Mouse (Mus musculus): ENCODE results near the gene 1700125H20Rik. TPM values are rescaled to one million over a fixed set of nuclear protein-coding genes. Genes with fewer than 3 reads are reported as not detected.

Gene 1700125H20Rik
- total and polyA plus RNA-seq, 3 experiments = 2.4 TPM; not detected in 2

DNA sequence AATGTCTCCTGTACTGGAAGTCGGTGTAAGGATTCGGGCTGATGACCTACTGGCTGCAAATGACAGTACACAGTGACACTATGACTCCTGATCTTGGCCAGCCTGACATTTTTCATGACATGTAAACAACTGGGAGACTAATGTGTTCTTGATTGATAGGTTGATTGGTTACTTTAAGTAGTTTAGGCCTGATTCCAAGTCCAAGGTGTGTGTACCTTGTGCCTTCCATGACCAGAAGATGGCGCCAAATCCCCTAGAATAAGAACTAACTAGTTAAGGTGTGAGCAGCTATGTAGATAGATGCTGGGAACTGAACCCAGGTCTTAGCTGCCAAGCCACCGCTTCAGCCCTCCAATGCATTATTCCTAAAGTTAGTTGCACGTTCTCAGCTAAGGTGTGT is 13.9 kb downstream of the 1700125H20Rik start:
- peak; percentile 44 for DNase-seq

DNA sequence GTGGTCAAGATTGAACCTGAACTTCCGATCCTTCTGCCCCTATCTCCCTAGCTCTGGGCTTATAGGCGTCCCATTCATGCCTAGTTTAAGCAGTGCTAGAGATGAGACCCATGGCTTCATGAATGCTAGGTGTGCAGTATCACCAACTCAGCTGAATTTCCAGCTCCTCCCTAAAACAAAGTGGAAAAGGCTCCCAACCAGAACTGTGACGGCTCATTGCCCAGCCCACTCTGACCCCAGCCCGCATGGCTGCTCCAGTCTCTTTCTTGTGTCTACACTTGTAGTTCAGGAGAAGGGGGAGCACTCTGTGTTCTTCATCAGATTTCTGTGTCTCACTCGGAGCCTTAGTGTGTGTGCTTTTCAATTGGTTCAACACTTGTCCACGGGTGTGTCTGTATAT is 14.6 kb downstream of the 1700125H20Rik start:
- DNase-seq = no peak

DNA sequence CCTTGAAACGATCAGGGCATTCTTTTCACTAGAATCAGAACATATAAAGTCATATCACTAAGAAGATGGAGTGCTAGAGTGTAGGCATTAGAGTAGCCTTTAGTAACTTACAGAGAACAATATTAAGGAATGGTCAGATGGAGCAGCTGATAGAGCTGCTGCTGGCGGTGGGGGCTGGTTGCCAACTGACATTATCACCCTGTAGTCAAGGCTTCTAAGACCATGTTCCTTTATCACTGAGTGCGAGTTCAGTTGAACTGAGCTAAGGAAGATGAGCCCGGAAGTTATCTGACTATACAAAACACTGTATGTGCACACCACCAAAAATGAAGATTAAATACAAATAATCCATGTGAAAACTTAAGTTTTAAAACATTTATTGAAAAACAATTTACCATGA is 18.9 kb downstream of the 1700125H20Rik start:
- no peak for DNase-seq

DNA sequence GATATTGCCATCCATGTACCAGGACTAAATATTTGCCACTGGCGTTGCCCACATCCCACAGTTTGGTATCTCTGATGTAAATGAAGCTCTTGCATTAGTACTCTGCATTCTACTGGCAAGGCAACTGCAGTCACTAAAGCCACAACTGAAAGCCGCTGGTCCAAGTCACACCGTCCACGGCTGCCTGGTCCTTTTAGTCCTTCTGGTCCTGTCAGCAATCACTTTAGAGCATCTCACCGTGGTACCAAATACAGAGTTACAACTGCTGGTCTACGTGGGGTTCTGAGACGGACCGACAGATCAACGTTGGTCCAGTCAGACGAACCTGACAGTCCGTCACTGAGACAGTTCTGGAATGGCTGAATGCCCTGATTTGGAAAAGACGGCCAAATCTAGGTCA is 20.5 kb downstream of the 1700125H20Rik start:
- no peak for DNase-seq

DNA sequence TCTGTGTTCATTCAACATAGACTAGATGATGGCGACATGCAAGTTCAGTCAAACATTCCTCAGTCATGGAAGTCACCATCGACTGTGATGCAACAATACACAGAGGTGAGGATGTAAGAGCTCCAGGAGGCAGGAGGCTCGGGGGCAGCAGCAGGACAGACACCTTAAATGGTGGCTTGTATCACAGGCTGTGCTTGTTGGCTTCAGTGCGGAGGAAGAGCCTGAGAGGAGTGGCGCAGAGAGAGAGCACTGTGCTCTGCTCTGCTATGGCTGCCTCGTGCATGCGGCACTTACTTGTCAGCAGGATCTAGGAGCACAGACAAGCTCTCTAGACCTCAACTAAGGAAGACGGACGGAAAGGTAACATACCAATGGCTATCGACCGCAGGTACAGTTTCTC is 24.0 kb downstream of the 1700125H20Rik start:
- DNase-seq = no peak

DNA sequence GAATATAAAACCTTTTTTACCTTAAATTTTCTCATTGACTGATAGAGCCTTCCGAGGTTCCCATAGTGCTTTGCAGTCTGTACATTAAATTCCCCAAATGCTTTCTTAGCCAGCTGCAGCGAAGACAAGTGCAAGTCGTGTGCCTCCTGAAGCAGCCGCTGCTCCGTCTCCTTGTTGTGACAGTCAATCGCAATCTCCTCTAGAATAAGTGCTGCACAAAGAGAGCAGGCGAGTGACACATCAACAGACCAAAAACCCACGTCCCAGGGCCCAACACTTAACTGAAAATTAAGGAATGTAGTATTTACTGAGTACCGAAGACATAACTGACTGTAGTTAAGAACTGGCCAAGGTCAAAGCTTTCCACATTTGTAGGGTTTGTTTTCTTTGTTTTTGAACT is 25.8 kb downstream of the 1700125H20Rik start:
- DNase-seq = no peak

DNA sequence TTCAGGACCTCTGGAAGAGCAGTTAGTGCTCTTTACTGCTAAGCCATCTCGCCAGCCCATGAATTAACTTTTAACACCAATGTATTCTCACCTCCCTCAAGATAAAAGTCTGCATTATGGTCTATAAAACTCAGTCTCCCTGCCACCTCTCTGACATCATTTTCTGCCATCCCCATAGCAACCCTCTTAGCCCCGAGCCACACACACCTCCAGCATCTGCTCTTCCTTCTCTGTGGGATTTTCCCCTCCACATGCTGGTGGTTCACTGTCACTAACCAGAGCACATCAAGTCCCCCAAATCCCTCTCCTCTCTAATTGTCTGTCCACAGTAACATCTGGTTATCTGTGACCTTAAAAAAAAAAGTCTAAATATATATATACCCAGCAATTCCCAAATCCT is 28.7 kb downstream of the 1700125H20Rik start:
- no peak for DNase-seq

DNA sequence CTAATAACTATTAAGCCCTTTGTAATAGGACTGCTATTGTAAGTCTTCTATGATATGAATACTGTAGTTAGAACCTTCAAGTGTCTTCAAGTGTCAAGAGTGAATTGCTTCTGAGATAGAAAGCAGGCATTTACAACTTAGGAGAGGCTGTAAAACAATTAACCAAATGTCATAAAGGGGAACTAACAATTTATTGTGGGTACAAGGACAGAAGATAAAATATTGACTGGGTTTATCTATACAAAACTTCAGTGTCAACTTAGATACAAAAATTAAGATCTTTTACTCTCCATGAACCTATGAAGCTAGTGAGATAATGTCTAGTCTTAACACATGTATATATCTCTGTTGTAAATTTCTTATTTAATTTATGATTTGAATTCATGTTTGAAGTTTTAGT is 36.0 kb downstream of the 1700125H20Rik start:
- DNase-seq = no peak

DNA sequence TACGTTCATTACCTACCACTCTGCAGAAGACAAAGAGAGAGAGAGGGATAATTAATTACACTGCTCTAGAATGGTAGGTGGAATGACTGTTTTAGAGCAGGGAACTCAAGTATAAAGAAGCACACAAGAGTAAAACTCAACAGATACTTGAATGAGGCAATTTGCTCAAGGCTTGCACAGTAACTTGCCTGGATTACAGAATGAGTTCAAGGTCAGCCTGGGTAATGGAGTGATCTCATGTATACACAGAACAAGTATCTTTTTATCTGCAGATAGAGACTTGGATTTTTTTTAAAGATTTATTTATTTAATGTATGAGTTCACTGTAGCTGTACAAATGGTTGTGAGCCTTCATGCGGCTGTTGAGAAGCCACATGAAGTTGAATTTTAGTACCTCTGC is 40.9 kb downstream of the 1700125H20Rik start:
- DNase-seq = peak; percentile 56

DNA sequence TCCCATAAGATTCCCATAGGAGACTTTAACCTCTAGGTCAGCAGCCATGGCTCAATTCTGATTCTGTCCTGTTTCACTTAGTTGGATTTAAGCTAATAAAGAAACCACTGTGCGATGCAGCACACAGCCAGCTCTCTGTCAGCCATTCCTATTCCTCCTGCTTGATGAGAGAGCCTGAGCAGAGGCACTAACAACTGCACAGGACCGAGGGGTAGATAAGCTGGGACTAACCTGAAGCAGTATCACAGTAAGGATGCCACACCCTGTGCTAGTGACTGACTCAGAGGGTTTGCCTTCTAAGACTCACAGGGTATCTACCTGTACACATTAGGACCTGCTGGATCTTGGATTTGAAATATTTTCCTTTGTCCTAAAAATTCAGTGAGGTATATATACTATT is 43.0 kb downstream of the 1700125H20Rik start:
- DNase-seq = no peak

DNA sequence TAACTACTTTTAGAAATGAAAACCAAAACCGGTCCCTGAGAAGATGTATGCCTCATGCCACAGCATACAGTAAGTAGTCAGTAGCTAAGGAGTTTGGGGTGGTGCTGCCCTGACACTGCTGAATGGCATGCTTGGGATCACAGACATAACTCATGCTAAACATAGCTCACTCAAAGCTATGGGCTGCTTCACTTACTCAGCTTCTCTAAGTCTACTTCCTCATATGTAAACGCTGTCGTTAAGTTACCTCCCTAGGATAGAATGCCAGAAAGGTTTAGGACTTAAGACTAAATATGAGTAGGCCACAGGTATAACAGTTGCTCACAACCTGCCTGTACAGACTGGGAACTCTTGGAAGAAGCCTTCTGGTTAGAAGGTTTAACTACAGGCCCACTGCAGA is 44.5 kb downstream of the 1700125H20Rik start:
- no peak for DNase-seq

DNA sequence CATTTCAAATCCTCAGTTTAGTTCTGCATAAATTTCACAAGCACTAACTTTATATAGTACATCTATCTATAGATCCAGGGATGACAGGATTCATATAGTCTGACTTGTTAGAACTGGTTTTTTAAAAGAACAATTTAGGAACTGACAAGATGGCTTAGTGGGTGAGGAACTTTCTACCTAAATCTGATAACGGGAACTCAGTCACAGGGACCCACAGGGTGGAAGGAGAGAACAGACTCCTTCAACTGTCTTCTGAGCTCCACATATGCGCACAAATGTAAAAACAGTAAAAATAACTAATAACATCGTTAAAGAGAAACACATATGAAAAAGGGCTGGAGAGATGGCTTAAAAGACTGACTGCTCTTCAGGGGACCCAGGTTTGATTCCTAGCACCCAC is 48.8 kb downstream of the 1700125H20Rik start:
- no peak for DNase-seq

DNA sequence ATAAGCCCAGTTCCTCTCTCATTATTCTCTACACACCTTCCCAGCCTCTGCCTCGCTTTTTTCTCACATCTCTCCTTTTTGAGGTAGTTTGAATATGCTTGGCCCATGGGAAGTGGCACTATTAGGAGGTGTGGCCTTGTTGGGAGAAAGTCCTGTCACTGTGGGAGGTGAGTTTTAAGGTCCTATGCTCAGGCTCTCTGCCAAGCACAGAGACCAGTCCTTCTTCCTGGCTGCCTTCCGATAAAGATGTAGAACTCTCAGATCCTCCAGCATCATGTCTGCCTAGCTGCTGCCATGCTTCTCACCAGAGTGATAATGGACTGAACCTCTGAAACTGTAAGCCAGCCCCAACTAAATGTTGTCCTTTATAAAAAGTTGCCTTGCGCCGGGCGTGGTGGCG is 52.4 kb downstream of the 1700125H20Rik start:
- no peak for DNase-seq

DNA sequence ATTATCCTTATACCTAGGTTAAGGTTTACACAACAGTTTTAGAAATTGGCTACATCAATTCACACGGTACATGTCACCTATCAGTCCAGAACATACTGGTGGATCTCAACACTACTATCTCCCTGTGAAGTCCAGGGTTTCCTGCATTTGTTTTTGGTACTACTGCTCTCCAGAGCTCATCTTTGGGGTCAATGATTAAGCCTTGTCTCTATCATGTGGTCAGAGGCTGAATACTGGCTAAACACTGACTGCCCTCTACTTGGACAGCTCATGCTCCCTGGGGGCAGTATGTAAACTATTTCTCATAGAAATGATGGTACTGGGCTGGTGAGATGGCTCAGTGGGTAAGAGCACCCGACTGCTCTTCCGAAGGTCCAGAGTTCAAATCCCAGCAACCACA is 53.0 kb downstream of the 1700125H20Rik start:
- no peak for DNase-seq

Other genes with a start within 250 kb of the 1700125H20Rik start
- gene Car4, start 212.6 kb upstream of the 1700125H20Rik start, total RNA-seq (2021) = 1 to 10 TPM; 5.2 to 8.5 TPM
- 3.8 and 4.3 TPM in 2 replicates for gene Car4, start 212.6 kb upstream of the 1700125H20Rik start, polyA plus RNA-seq (2012; rRNA removed)
- 10 to 100 TPM; 39.9 to 51.6 TPM for gene Usp32, start 30.2 kb upstream of the 1700125H20Rik start, total RNA-seq (2021)
- gene Usp32, start 30.2 kb upstream of the 1700125H20Rik start, polyA plus RNA-seq (2012; rRNA removed) = 1.3 and 1.7 TPM in 2 replicates
- gene Appbp2, start 64.7 kb downstream of the 1700125H20Rik start, total RNA-seq (2021) = 10 to 100 TPM; 34.8 to 41.6 TPM
- 17.6 and 20.3 TPM in 2 replicates for gene Appbp2, start 64.7 kb downstream of the 1700125H20Rik start, polyA plus RNA-seq (2012; rRNA removed)
- gene Ppm1d, start 140.8 kb downstream of the 1700125H20Rik start, total RNA-seq (2021) = 10 to 100 TPM; 12.0 to 14.1 TPM
- 5.5 and 5.9 TPM in 2 replicates for gene Ppm1d, start 140.8 kb downstream of the 1700125H20Rik start, polyA plus RNA-seq (2012; rRNA removed)
- 10 to 100 TPM; 45.8 to 47.6 TPM for gene Bcas3, start 182.8 kb downstream of the 1700125H20Rik start, total RNA-seq (2021)
- 63.8 and 66.9 TPM in 2 replicates for gene Bcas3, start 182.8 kb downstream of the 1700125H20Rik start, polyA plus RNA-seq (2012; rRNA removed)

Data from adrenal gland, adult 2 months (tissue).